Mouse (Mus musculus) duodenum, adult 2 months (tissue): ENCODE results near the gene Kcnk16. TPM values are rescaled to one million over a fixed set of nuclear protein-coding genes. Genes with fewer than 3 reads are reported as not detected.

ENCODE experiments used
- polyA plus RNA-seq: library from polyadenylated mRNA; depleted of rRNA; stranded (reverse); fragments of >200 nt; gene quantifications from 2 replicates; pipeline ENCODE4 v1.2.3, GENCODE M21; 2012; ENCODE audit warnings: low replicate concordance; rRNA removed

Kcnk16 gene
- 1.3 and 4.1 TPM in 2 replicates for polyA plus RNA-seq

GRCm38 (mm10) chr14:20269082-20269809 is at the start of gene Kcnk16:
TSS of gene Kcnk16 (minus strand) at chr14:20269199.

DNA sequence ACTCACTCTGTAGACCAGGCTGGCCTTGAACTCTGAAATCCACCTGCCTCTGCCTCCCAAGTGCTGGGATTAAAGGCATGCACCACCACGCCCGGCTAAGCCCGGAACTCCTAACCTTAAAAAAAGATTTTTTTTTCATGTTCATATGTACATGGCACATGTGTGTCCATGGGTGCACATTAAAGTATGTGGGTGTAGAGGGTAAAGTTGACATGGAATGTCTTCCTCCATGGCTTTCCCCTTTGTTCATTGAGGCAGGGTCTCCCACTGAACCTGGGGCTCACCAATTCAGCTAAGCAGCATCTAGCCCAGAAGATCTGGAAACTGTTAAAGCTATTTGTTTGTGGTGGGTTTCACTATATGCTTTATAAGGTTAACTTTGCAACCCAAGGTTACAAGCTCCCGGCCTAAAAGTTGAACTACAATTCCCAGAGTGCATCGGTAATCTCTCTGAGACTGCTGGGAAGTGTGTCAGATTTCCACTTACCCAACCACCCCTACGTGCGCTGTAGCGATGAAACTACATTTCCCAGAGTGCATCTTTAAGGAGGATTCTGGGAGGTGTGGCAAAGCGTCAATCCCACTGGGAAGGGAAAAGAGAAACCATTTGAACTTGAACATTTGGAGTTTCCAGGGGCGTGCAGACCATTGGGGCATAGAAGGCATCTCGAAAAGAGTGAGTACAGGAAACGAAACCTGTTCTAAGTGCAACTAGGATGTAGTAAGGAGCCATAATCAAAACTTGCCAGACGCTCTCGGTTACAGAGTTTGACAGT is 25.3 kb upstream of the Kcnk16 start, which contains the start of gene Nudt13:
Gene Nudt13 (plus strand): TSS at position 581 of the 776 bp plus-strand sequence.

Other genes with a start within 250 kb of the Kcnk16 start
- 6.2 and 10.6 TPM in 2 replicates for gene Saysd1, start 130.7 kb downstream of the Kcnk16 start, polyA plus RNA-seq
- 17.0 and 54.3 TPM in 2 replicates for gene Kcnk5, start 87.4 kb downstream of the Kcnk16 start, polyA plus RNA-seq
- 8.1 and 8.7 TPM in 2 replicates for gene Nudt13, start 25.5 kb upstream of the Kcnk16 start, polyA plus RNA-seq
- gene Ecd, start 78.9 kb upstream of the Kcnk16 start, polyA plus RNA-seq: 5.2 and 6.9 TPM in 2 replicates
- 12.0 and 12.5 TPM in 2 replicates for gene Fam149b, start 79.0 kb upstream of the Kcnk16 start, polyA plus RNA-seq
- gene Dnajc9, start 119.7 kb upstream of the Kcnk16 start, polyA plus RNA-seq: 14.4 and 16.6 TPM in 2 replicates
- gene Mrps16, start 124.4 kb upstream of the Kcnk16 start, polyA plus RNA-seq: 35.7 and 40.1 TPM in 2 replicates
- not detected in 2 replicates for gene Cfap70, start 183.0 kb upstream of the Kcnk16 start, polyA plus RNA-seq
- 39.4 and 48.4 TPM in 2 replicates for gene Anxa7, start 210.9 kb upstream of the Kcnk16 start, polyA plus RNA-seq
- gene Mss51, start 227.7 kb upstream of the Kcnk16 start, polyA plus RNA-seq: 0.06 and 0.23 TPM in 2 replicates